Mouse (Mus musculus) adrenal gland, postnatal 25 days (tissue): ENCODE measurements around the gene Pias3. TPM values are rescaled to one million over a fixed set of nuclear protein-coding genes. Genes with fewer than 3 reads are reported as not detected.
"Not testable (repeated sequence)": the region's sequence is repeated elsewhere in the genome, so short reads cannot be mapped to it uniquely, and the experiment has no call there.

ENCODE experiments used
- DNase-seq: peaks from one replicate; pipeline ENCODE4 v3.0.0; 2021; ENCODE audit warnings: mixed read lengths
- total RNA-seq: library from RNA; stranded (reverse); gene quantifications from 2 replicates; pipeline ENCODE4 v1.2.3, GENCODE M21; 2021

Pias3 gene
- total RNA-seq, 1 experiment from 2014 or later, result 33.1 TPM

GRCm38 (mm10) chr3:96728634-96729402, 32.6 kb downstream of the Pias3 start:
- no peak for DNase-seq

GRCm38 (mm10) chr3:96729403-96729784, 33.2 kb downstream of the Pias3 start:
- DNase-seq, result no peak

DNA sequence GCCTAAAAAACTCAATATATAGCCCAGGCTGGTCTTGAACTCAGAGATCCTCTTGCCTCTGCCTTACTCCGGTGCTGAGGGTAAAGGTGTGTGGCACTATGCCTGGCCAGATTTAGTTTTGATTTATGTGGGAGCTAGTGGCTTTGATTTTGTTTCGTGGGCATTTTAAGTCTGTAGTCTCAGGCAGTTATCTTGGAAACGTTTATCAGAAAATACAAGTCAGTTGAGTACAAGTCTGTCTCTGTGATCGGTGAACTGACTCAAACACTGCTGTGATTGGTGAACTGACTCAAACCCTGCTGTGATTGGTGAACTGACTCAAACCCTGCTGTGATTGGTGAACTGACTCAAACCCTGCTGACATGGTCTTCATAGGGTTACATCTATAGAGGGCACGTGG, 34.6 kb downstream of the Pias3 start:
- DNase-seq, result no peak

- DNase-seq, result no peak
These were observed 37.8 kb downstream of the Pias3 start for GRCm38 (mm10) chr3:96733984-96734383.

DNA sequence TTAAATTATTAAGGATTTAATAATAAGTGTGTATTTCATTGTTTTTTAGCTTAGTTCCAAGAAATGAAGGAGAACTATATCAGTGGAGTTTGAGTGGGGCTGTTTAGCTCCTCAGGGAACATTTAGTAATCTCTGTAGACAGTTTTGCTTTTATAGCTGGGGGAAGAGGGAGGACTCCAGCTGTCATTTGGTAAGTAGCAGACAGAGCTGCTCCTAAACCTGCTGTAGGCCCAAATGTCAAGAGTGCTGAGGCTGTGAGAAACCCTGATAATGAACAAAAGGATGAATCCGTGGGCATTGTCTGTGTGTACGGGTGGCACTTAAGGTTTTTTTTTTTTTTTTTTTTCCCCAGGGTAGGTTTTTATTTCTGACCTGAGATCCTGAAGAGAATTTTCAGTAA, 39.0 kb downstream of the Pias3 start:
- DNase-seq, result no peak

GRCm38 (mm10) chr3:96737013-96737740, 41.0 kb downstream of the Pias3 start:
- DNase-seq, result no peak

DNA sequence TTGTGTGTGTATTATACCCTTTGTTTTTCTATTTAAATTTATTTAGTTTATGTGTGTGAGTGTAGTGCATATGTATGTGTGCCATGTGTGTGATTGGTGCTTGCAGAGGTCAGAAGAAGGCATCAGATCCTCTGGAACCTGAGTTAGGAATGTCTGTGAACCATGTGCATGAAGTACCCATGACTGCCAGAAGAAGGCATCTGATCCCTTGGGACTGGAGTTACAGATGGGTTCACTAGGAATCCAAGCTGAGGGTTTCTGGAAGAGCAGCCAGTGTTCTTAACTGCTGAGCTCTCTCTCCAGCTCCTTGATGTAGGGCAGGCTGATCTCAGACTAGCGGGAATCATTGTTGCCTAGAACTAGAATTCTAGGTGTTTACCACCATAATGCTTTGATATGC, 41.8 kb downstream of the Pias3 start:
- no peak for DNase-seq

- not testable (repeated sequence) for DNase-seq
These were observed 44.1 kb downstream of the Pias3 start for GRCm38 (mm10) chr3:96740279-96740678.

GRCm38 (mm10) chr3:96744348-96744747, 48.2 kb downstream of the Pias3 start:
- DNase-seq, result no peak

GRCm38 (mm10) chr3:96746829-96747228, 50.6 kb downstream of the Pias3 start:
- DNase-seq, result no peak

Other genes starting within 250 kb of the Pias3 start
- gene BC107364, start 244.1 kb upstream of the Pias3 start, total RNA-seq, result not detected in 2 replicates
- gene Hfe2, start 171.2 kb upstream of the Pias3 start, total RNA-seq, result not detected in 2 replicates
- 421 and 586 TPM in 2 replicates for gene Txnip, start 138.4 kb upstream of the Pias3 start, total RNA-seq
- not detected in 2 replicates for gene Gm16253, start 119.4 kb upstream of the Pias3 start, total RNA-seq
- gene Polr3gl, start 102.2 kb upstream of the Pias3 start, total RNA-seq, result 37.7 and 44.9 TPM in 2 replicates
- gene Ankrd34a, start 99.7 kb upstream of the Pias3 start, total RNA-seq, result 0.71 and 0.97 TPM in 2 replicates
- gene Lix1l, start 95.2 kb upstream of the Pias3 start, total RNA-seq, result 32.9 and 50.0 TPM in 2 replicates
- gene Rbm8a, start 66.5 kb upstream of the Pias3 start, total RNA-seq, result 72.9 and 97.5 TPM in 2 replicates
- 41.6 and 58.7 TPM in 2 replicates for gene Pex11b, start 61.0 kb upstream of the Pias3 start, total RNA-seq
- 0.55 and 0.71 TPM in 2 replicates for gene Gm42957, start 60.9 kb upstream of the Pias3 start, total RNA-seq
- gene Itga10, start 50.8 kb upstream of the Pias3 start, total RNA-seq, result 1.9 and 2.0 TPM in 2 replicates
- gene Ankrd35, start 26.3 kb upstream of the Pias3 start, total RNA-seq, result 2.3 and 3.2 TPM in 2 replicates
- gene Nudt17, start 12.2 kb downstream of the Pias3 start, total RNA-seq, result 0.67 TPM in 1 of 2 replicates, not detected in the other
- 27.5 and 32.4 TPM in 2 replicates for gene Polr3c, start 31.2 kb downstream of the Pias3 start, total RNA-seq
- 36.7 and 37.2 TPM in 2 replicates for gene Rnf115, start 31.3 kb downstream of the Pias3 start, total RNA-seq
- gene Pdzk1, start 132.9 kb downstream of the Pias3 start, total RNA-seq, result 1.00 TPM in 1 of 2 replicates, not detected in the other
- not detected in 2 replicates for gene Cd160, start 133.0 kb downstream of the Pias3 start, total RNA-seq
- gene Gja5, start 208.3 kb downstream of the Pias3 start, total RNA-seq, result 1.2 TPM in 2 replicates
- 25.6 and 35.8 TPM in 2 replicates for gene Gpr89, start 209.0 kb downstream of the Pias3 start, total RNA-seq
- not detected in 2 replicates for gene Gja8, start 229.6 kb downstream of the Pias3 start, total RNA-seq